Mouse (Mus musculus) hematopoietic multipotent progenitor cell, adult 10-12 weeks (in vitro differentiated cells): ENCODE results near the gene Fbxl13. TPM values are rescaled to one million over a fixed set of nuclear protein-coding genes. Genes with fewer than 3 reads are reported as not detected.

Experiments
- polyA plus RNA-seq: library from polyadenylated mRNA; stranded (reverse); fragments of >175 nt; gene quantifications from 2 replicates; pipeline ENCODE4 v1.2.3, GENCODE M21; 2012; ENCODE audit warnings: low replicate concordance

Gene Fbxl13
- not detected in 2 replicates for polyA plus RNA-seq

DNA sequence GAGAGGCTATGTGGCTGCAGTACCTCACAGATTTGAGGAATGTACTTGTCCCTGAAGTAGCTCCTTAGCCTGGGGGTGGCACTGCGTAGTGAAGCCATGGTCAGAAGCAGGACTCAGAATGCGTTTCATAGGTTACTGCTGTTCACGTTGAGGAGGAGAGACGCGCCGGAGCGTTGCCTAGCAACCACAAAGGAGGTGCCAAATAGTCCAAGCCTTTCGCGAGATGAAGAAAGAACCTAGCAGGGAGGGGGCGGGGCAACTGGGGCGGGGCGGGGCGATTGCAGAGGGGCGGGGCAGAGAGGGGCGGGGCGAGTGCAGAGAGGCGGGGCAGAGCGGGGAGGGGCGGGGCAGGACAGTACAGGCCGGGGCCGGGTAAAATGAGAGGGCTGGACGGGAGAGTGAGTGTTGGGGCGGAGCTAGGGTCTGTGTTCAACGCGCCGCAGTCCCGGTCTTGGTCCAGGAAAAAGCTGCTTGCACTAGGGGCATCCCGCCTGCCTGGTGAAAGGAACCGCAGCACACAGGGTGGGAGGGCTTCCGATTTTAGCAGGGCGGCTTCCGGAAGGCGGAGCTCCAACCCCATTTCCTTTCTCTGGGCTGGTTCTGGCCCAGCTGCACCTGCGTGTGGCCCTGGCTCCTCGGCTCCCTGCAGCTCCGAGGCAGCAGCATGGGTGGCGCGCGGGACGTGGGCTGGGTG, at the start of gene Fbxl13, which contains the start of gene Armc10:
Gene Fbxl13, minus strand, starts transcription at position 196 of the 694 bp plus-strand sequence.
Gene Armc10, plus strand, starts transcription at position 375 of the 694 bp plus-strand sequence.

DNA sequence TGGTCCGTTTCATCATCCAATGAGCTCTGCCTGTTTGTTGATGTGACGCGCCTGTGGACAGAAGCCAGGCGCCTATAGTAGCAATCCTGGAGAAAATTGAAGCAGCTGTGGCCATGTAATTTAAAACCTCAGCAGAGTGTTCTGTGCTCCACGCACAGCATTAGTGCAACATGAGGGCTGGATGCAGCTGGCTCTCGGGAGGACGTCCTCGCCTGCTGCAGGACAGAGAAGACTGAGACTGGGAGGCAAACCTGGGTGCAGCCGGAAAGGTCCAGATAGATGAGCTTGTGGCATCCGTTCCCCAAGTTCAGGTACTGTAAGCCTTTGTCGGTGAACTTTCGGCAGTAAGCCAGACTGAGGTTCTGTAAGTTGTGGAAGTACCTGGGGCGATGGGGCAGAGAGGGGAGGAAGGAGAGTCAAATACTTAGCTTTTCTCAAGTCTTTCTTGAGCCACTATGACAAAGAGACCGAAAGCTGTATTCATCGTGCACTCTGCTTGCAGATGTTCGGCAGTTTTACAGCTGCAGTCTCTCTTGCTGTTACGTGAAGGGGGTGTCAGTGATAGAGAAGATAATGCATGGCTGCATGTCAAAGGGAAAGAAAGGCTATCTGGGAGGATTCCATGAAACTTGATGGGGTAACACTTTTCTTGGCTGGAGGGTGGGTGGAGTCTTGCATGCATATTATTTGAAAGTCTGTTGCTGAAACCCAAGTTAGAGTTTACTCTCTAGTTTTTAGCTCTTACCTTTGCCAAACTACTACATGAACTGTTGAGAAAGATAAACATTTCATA, 101.8 kb downstream of the Fbxl13 start, which contains the start of gene Lrrc17:
Gene Lrrc17, plus strand, starts transcription at position 151 of the 793 bp plus-strand sequence.

Other genes with a start within 250 kb of the Fbxl13 start
- 0.09 TPM in 1 of 2 replicates, not detected in the other for gene Ccdc146, start 221.0 kb downstream of the Fbxl13 start, polyA plus RNA-seq
- gene Fam185a, start 220.7 kb downstream of the Fbxl13 start, polyA plus RNA-seq, result 1.1 and 3.8 TPM in 2 replicates
- gene Lrrc17, start 102.1 kb downstream of the Fbxl13 start, polyA plus RNA-seq, result not detected in 2 replicates
- gene Armc10, start 179 bp upstream of the Fbxl13 start, polyA plus RNA-seq, result 31.5 and 68.6 TPM in 2 replicates
- 0.64 and 0.77 TPM in 2 replicates for gene Napepld, start 55.8 kb upstream of the Fbxl13 start, polyA plus RNA-seq
- gene Pmpcb, start 91.5 kb upstream of the Fbxl13 start, polyA plus RNA-seq, result 16.0 and 21.1 TPM in 2 replicates
- gene Dnajc2, start 139.6 kb upstream of the Fbxl13 start, polyA plus RNA-seq, result 30.6 and 58.4 TPM in 2 replicates
- 3.1 and 9.3 TPM in 2 replicates for gene Psmc2, start 139.6 kb upstream of the Fbxl13 start, polyA plus RNA-seq
- gene Slc26a5, start 220.0 kb upstream of the Fbxl13 start, polyA plus RNA-seq, result not detected in 2 replicates